Mouse (Mus musculus) 3134 (cell line): ENCODE measurements around the gene Hrh2.

Experiments used
- DNase-seq: peaks from one replicate; pipeline ENCODE4 v3.0.0-alpha.2; 2011; ENCODE audit warnings: low spot score; ENCODE audit not compliant: insufficient read length; ENCODE audit errors: extremely low read depth

The Hrh2 gene

GRCm38 (mm10) chr13:54175426-54175825 is 16.5 kb upstream of the Hrh2 start:
- DNase-seq = no peak

GRCm38 (mm10) chr13:54176406-54177020 is 15.4 kb upstream of the Hrh2 start:
- no peak for DNase-seq

GRCm38 (mm10) chr13:54177346-54177745 is 14.6 kb upstream of the Hrh2 start:
- no peak for DNase-seq

- no peak for DNase-seq
Measured at GRCm38 (mm10) chr13:54178647-54179046, 13.3 kb upstream of the Hrh2 start.

GRCm38 (mm10) chr13:54179971-54180370 is 12.0 kb upstream of the Hrh2 start:
- no peak for DNase-seq

GRCm38 (mm10) chr13:54180461-54180860 is 11.5 kb upstream of the Hrh2 start:
- DNase-seq = no peak

GRCm38 (mm10) chr13:54181318-54181717 is 10.6 kb upstream of the Hrh2 start:
- DNase-seq = no peak

- DNase-seq = no peak
Measured at GRCm38 (mm10) chr13:54181947-54182346, 10.0 kb upstream of the Hrh2 start.

- DNase-seq = no peak
Measured at GRCm38 (mm10) chr13:54186394-54186793, 5.5 kb upstream of the Hrh2 start.

- no peak for DNase-seq
Measured at GRCm38 (mm10) chr13:54188190-54188706, 3.7 kb upstream of the Hrh2 start.

GRCm38 (mm10) chr13:54189896-54190295 is 2.0 kb upstream of the Hrh2 start:
- DNase-seq = peak; percentile 77

- no peak for DNase-seq
Measured at GRCm38 (mm10) chr13:54191181-54191580, 748 bp upstream of the Hrh2 start.

- no peak for DNase-seq
Measured at GRCm38 (mm10) chr13:54193580-54193979, 1.7 kb downstream of the Hrh2 start.

- DNase-seq = no peak
Measured at GRCm38 (mm10) chr13:54199000-54199399, 7.1 kb downstream of the Hrh2 start.

- DNase-seq = no peak
Measured at GRCm38 (mm10) chr13:54202458-54202857, 10.5 kb downstream of the Hrh2 start.

GRCm38 (mm10) chr13:54203419-54203818 is 11.5 kb downstream of the Hrh2 start:
- DNase-seq = no peak

- DNase-seq = no peak
Measured at GRCm38 (mm10) chr13:54205195-54205594, 13.3 kb downstream of the Hrh2 start.

- DNase-seq = no peak
Measured at GRCm38 (mm10) chr13:54206140-54206753, 14.3 kb downstream of the Hrh2 start.

- peak; percentile 21 for DNase-seq
Measured at GRCm38 (mm10) chr13:54209476-54210253, 17.7 kb downstream of the Hrh2 start.

- DNase-seq = no peak
Measured at GRCm38 (mm10) chr13:54211528-54212488, 19.9 kb downstream of the Hrh2 start.
